Mouse (Mus musculus) spleen, adult 2 months (tissue): ENCODE results near the gene Trpc4ap.

ENCODE experiments used
- CTCF ChIP-seq: fragments of 200-500 bp; IDR thresholded peaks from 2 replicates; pipeline ENCODE4 v1.5.1; 2011; ENCODE audit warnings: mild to moderate bottlenecking, inconsistent platforms; ENCODE audit not compliant: insufficient read depth, insufficient read length, insufficient replicate concordance; ENCODE audit errors: extremely low read depth
- POLR2A ChIP-seq: fragments of 200-500 bp; IDR thresholded peaks from 2 replicates; pipeline ENCODE4 v1.6.1; 2011; ENCODE audit warnings: low read depth, low read length, inconsistent platforms

- TF ChIP-seq CTCF: no peak
- no peak for TF ChIP-seq POLR2A
Observed at GRCm38 (mm10) chr2:155681874-155682273, 10.3 kb downstream of the Trpc4ap start.
